Mouse (Mus musculus) induced T-regulatory cell, adult 2 months (primary cell): ENCODE measurements around the gene Tgfbr2.
A peak's percentile ranks its signal among the peaks of the same experiment; 100 is the strongest.
"Not testable (repeated sequence)": the region's sequence is repeated elsewhere in the genome, so short reads cannot be mapped to it uniquely, and the experiment has no call there.

Experiments used
- DNase-seq: peaks from one replicate; pipeline ENCODE4 v3.0.0-alpha.2; 2012; ENCODE audit warnings: low read depth

Tgfbr2 gene

DNA sequence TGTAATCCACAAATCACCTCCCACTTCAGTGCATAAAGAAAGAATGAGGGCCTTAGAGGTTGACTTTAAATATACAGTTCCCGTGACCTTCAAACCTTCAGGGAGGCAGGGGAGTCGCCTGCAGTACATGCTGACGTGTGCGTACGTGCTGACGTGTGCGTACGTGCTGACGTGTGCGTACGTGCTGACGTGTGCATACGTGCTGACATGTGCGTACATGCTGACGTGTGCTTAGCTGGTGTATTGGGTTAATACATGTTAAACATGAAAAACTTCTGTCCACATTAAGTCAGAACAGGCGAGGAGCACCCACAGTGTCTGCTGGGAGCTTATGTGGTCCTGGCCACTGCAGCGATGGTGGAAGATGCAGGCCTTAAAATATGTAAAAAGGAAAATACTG is 110.4 kb downstream of the Tgfbr2 start:
- DNase-seq: no peak

GRCm38 (mm10) chr9:116060691-116061090 is 114.5 kb downstream of the Tgfbr2 start:
- DNase-seq: peak; percentile 61

DNA sequence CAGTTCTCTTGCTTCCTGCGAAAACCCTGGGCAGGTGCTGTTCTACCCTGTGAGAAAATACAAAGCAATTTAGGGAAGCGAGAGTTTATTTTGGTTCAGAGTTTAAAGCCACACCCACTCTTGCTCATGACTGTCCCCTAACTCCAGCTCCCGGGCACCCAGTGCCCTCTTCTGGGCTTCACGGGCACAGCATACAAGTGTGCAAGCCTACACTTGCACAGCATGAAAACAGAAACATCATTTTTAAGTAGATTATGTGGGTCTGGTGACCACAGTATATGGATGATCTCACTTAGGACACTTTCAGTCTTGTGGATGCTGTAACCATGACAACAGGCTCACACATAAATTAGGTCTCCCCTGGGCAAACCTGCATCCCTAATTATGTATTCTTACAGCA is 116.0 kb downstream of the Tgfbr2 start:
- peak; percentile 52 for DNase-seq

- DNase-seq: no peak
These were observed 116.7 kb downstream of the Tgfbr2 start for GRCm38 (mm10) chr9:116058475-116058874.

DNA sequence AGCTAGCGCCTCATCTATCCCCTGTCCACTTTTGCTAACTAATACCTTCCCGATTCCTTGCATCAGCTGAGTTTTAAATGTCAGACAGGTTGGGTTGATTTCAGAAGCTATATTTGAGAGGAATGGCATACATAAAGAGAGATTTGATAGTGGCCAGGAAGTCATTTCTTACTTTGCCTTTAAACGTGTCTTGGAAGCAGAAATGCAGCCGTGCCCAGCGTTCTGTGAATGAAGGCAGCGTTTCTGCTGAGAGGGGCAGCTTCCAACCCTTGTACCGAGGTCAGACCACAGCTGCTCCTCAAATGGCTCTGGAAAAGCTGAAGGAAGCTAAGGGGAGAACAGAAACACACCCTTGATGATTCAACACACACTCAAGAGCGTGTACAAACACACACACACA is 121.2 kb downstream of the Tgfbr2 start:
- no peak for DNase-seq

DNA sequence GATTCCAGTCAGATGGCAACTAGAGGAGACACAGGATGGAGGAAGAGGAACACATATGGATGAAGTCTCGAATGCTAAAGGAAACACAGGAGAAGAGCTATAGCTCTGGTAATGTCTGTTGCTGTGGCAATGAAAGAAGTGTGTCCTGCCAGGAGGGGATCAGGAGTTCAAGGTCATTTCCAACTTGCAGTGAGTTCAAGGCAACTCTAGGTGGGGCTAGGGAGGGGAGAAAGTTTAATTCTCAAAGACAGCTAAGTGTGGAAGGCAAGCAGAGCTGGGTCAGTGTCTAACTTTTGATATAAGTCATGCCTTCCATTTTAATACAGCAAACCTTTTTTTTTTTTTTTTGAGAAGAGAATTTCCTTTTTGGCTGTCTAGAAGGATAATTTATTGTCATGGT is 125.2 kb downstream of the Tgfbr2 start:
- DNase-seq: no peak

GRCm38 (mm10) chr9:116041787-116042186 is 133.4 kb downstream of the Tgfbr2 start:
- DNase-seq: peak; percentile 74

- DNase-seq: no peak
These were observed 133.8 kb downstream of the Tgfbr2 start for GRCm38 (mm10) chr9:116041369-116041768.

DNA sequence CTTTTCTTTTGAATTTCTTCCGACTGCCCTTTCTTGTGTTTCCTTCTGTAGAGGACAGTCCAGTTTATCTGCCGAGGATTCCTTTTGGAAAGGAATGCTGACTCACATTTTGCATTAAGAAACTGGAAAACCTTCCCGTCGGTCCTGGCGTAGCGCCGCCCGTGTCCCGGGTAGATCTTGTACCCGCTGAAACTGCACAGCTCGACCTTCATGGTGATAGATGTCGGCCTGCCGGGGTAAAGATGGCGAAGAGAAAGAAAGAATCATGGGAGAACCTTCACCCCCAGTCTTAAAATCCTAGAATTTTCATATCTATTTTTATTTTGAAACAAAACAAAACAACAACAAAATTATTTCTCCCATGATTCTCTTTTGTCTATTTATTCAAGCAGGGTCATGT is 134.3 kb downstream of the Tgfbr2 start:
- DNase-seq: not testable (repeated sequence)

GRCm38 (mm10) chr9:116039981-116040380 is 135.2 kb downstream of the Tgfbr2 start:
- no peak for DNase-seq

GRCm38 (mm10) chr9:116038275-116038674 is 136.9 kb downstream of the Tgfbr2 start:
- no peak for DNase-seq
